Mouse (Mus musculus): ENCODE measurements around the gene Acsm2. TPM values are rescaled to one million over a fixed set of nuclear protein-coding genes. Genes with fewer than 3 reads are reported as not detected.

The Acsm2 gene
- polyA plus RNA-seq (2012; rRNA removed): 0.02 TPM in 1 of 2 replicates, not detected in the other

DNA sequence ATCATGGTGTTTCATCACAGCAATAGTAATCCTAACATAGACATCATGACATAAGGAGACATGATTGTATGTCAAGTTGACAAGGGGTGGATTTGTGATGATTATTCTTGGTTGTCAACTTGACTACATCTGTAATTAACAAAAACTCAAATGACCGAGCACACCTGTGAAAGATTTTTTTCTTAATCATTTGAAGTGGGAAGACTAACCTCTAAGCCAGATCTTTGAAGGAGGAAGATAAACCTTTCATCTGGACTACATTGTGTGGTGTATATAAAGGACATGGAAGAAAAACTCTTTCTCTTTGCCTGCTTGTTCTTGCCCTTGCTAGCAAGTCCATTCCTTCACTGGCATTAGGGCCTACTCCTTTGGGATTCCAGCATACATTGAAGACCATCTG lies at the start of gene Acsm2:
TSS of gene Acsm2 (plus strand) at position 301 of the 400 bp plus-strand sequence.
- Histone ChIP-seq H3K4me3 (ENCODE audit: control insufficient read depth, low read depth, low read length) (no peak within 1 kb of the TSS), H3K27ac (ENCODE audit: control insufficient read depth, insufficient read depth, low read depth, low read length) (no peak within 1 kb of the TSS), H3K36me3 (ENCODE audit: control insufficient read depth, insufficient read depth, low read length) (no peaks in the 10 kb centered on the region), H3K4me1 (ENCODE audit: control insufficient read depth, insufficient read depth, low read length) (no peaks in the 10 kb centered on the region), H3K27me3 (ENCODE audit: control insufficient read depth, insufficient read depth, low read length) (no peaks in the 10 kb centered on the region)
- TF ChIP-seq CTCF (IDR thresholded peaks at IDR 0.05; ENCODE audit: control insufficient read depth, insufficient read depth, insufficient replicate concordance, low read depth, low read length) (no peak), POLR2A (IDR thresholded peaks at IDR 0.05; ENCODE audit: control insufficient read depth, low read depth, low read length) (no peak)

DNA sequence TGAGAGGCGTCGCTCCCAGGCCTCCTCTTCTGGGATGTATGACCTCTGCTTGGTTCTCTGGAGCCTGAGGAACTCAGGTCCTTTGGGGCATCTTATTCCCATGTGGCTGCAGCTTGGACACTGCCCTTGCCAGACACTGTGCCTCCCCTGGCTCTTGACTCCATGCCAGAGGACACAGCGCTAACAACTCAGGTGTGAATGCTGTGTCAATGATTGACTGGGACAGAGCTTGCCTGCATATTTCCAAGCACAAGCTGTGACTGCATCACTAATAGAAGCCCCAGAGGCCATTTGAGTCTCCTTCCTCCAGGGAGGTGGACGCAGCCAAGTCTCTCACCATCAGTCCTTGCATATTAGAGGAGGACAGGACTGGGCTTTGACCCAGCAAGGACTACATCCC lies 43.0 kb upstream of the Acsm2 start:
- Histone ChIP-seq H3K4me1 (ENCODE audit: control insufficient read depth, insufficient read depth, low read length) (no peaks in the 10 kb centered on the region; the same call in 1 of the 2 replicates), H3K27ac (ENCODE audit: control insufficient read depth, insufficient read depth, low read depth, low read length) (no peak overlapping the region), H3K4me3 (ENCODE audit: control insufficient read depth, low read depth, low read length) (no peak overlapping the region), H3K27me3 (ENCODE audit: control insufficient read depth, insufficient read depth, low read length) (no peaks in the 10 kb centered on the region), H3K36me3 (ENCODE audit: control insufficient read depth, insufficient read depth, low read length) (no peaks in the 10 kb centered on the region)
- TF ChIP-seq POLR2A (IDR thresholded peaks at IDR 0.05; ENCODE audit: control insufficient read depth, low read depth, low read length) (no peak), CTCF (IDR thresholded peaks at IDR 0.05; ENCODE audit: control insufficient read depth, insufficient read depth, insufficient replicate concordance, low read depth, low read length) (no peak)

DNA sequence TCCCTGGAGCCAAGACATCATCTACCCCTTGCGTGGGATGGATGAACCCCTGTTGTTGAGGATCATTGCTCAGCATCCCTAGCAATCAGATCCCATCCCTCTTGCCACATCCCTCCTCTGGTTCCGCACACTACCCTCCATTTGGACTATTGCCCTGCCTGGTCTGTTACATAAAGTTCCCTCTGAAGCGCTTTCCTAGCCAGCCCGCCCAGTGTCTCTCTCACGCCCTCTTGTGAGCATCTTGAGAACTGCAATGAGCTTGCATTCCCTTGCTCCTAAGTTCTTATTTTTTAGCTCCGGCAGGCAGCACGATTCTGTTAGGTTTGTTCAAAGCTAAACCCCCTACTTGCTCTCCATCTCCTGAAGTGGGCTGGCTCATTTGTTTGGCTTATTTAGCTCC lies 41.1 kb upstream of the Acsm2 start:
- H3K36me3 ChIP-seq (ENCODE audit: control insufficient read depth, insufficient read depth, low read length): no peaks in the 10 kb centered on the region
- peak overlapping the region; percentile 79 for H3K4me3 ChIP-seq (ENCODE audit: control insufficient read depth, low read depth, low read length)
- peak; percentile 85 for TF ChIP-seq CTCF (IDR thresholded peaks at IDR 0.05; ENCODE audit: control insufficient read depth, insufficient read depth, insufficient replicate concordance, low read depth, low read length)
- TF ChIP-seq POLR2A (IDR thresholded peaks at IDR 0.05; ENCODE audit: control insufficient read depth, low read depth, low read length): no peak
- H3K4me1 ChIP-seq (ENCODE audit: control insufficient read depth, insufficient read depth, low read length): no peaks in the 10 kb centered on the region; the same call in 1 of the 2 replicates
- H3K27ac ChIP-seq (ENCODE audit: control insufficient read depth, insufficient read depth, low read depth, low read length): no peak overlapping the region
- H3K27me3 ChIP-seq (ENCODE audit: control insufficient read depth, insufficient read depth, low read length): no peaks in the 10 kb centered on the region

DNA sequence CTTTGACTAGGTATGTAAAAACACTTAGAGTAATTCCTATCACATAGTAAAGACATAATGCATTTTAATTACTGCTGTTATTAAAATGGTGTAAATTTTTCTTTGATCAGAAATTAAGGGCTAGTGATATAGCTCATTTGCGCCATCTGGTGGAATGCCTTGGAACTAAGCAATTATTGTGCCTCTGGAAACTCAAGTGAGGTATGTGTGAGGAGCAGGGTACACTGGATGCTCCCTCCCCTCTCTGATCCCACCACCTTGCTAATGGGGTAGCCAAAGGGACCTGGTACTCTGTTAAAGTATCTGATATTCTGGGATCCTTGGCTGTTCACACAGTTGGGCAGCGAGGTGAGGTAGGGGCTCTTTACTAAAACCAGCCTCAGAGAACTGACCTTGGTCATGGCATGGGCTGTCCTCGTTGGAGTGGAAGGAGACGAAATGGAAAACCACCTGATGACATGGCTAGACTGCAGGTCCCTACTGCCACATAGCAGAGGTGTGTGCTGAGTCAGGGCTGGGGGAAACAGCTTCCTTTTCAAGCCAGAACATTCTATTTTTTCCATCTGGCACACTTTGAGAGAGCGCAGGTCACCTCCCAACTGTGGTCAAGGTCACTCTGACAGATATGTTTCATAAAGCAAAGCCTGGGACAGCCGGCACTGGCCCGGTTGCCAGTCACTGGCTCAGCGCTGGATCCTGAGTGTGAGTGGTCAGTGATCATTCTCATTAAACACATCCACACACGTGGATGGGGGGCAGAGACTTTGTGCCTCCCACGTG lies 38.5 kb upstream of the Acsm2 start:
- H3K36me3 ChIP-seq (ENCODE audit: control insufficient read depth, insufficient read depth, low read length): no peaks in the 10 kb centered on the region
- peaks cover 2% of the 10 kb centered on the region; the same call in 1 of the 2 replicates for H3K4me1 ChIP-seq (ENCODE audit: control insufficient read depth, insufficient read depth, low read length)
- no peaks in the 10 kb centered on the region for H3K27me3 ChIP-seq (ENCODE audit: control insufficient read depth, insufficient read depth, low read length)
- no peak overlapping the region for H3K4me3 ChIP-seq (ENCODE audit: control insufficient read depth, low read depth, low read length)
- no peak overlapping the region for H3K27ac ChIP-seq (ENCODE audit: control insufficient read depth, insufficient read depth, low read depth, low read length)
- TF ChIP-seq POLR2A (IDR thresholded peaks at IDR 0.05; ENCODE audit: control insufficient read depth, low read depth, low read length) (no peak), CTCF (IDR thresholded peaks at IDR 0.05; ENCODE audit: control insufficient read depth, insufficient read depth, insufficient replicate concordance, low read depth, low read length) (peak; percentile 18; the same call in 1 of the 2 replicates)

DNA sequence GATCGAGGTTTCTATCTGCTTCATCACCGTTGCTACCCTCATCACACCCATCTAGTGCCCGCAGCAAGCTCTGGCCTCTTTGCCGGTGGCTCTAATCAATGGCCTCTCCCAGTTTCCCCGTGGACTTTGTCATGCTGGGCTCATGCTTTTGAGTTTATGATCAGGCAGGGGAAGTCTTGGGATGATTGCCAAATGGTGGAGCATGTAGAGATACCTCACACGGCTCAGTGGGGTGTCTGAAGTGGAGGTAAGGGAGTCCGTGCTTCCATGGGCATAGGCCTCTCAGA lies 37.9 kb upstream of the Acsm2 start:
- peaks cover 2% of the 10 kb centered on the region; the same call in 1 of the 2 replicates for H3K4me1 ChIP-seq (ENCODE audit: control insufficient read depth, insufficient read depth, low read length)
- H3K4me3 ChIP-seq (ENCODE audit: control insufficient read depth, low read depth, low read length): no peak overlapping the region
- TF ChIP-seq CTCF (IDR thresholded peaks at IDR 0.05; ENCODE audit: control insufficient read depth, insufficient read depth, insufficient replicate concordance, low read depth, low read length) (no peak), POLR2A (IDR thresholded peaks at IDR 0.05; ENCODE audit: control insufficient read depth, low read depth, low read length) (no peak)
- no peaks in the 10 kb centered on the region for H3K27me3 ChIP-seq (ENCODE audit: control insufficient read depth, insufficient read depth, low read length)
- no peaks in the 10 kb centered on the region for H3K36me3 ChIP-seq (ENCODE audit: control insufficient read depth, insufficient read depth, low read length)
- no peak overlapping the region for H3K27ac ChIP-seq (ENCODE audit: control insufficient read depth, insufficient read depth, low read depth, low read length)

DNA sequence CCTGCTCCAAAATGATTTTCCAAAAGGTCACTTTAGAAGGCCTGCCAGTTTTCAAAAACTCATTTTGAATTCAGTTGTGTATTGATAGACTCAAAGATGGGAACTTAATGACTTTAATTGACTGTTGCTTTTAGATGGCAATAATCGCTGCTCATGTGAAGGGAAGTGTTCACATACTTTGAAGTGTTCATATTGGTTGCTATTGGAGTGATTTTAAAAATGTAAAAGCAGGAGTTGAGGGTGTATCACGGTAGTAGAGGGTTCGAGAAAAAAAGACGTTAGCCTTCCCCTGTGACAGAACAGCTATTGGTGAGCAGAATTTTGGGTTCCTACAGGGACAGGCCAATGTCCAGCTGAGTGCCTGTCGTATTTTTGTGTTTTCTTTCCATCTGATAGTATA lies 35.0 kb upstream of the Acsm2 start, which contains the start of gene Acsm5:
TSS of gene Acsm5 (plus strand) at position 301 of the 400 bp plus-strand sequence.
- Histone ChIP-seq H3K27ac (ENCODE audit: control insufficient read depth, insufficient read depth, low read depth, low read length) (no peak within 1 kb of the TSS), H3K4me1 (ENCODE audit: control insufficient read depth, insufficient read depth, low read length) (peaks cover 2% of the 10 kb centered on the region; the same call in 1 of the 2 replicates), H3K36me3 (ENCODE audit: control insufficient read depth, insufficient read depth, low read length) (no peaks in the 10 kb centered on the region), H3K4me3 (ENCODE audit: control insufficient read depth, low read depth, low read length) (peak within 1 kb of the TSS; percentile 68), H3K27me3 (ENCODE audit: control insufficient read depth, insufficient read depth, low read length) (no peaks in the 10 kb centered on the region)
- TF ChIP-seq CTCF (IDR thresholded peaks at IDR 0.05; ENCODE audit: control insufficient read depth, insufficient read depth, insufficient replicate concordance, low read depth, low read length) (no peak), POLR2A (IDR thresholded peaks at IDR 0.05; ENCODE audit: control insufficient read depth, low read depth, low read length) (no peak)

DNA sequence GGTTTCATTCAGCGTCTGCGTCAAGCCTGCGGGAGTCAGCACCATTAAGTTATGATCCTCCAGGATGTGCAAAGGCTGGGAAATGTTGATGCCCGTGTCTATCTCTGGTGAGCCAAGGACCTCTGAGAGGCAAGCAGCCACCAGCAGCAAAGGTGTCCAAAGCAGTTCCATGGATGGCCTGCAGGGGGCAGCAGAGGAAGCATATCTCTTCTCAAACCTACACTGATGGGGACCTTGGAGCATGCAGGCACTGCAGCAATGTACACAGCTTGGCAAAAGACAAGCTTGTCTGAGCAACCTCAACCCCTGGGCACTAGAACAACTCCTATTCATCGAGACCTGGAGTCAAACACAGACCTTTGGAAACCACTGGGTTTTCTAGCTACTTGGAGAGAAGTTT lies 34.5 kb upstream of the Acsm2 start:
- H3K4me3 ChIP-seq (ENCODE audit: control insufficient read depth, low read depth, low read length): peak overlapping the region; percentile 60
- peaks cover 2% of the 10 kb centered on the region; the same call in 1 of the 2 replicates for H3K4me1 ChIP-seq (ENCODE audit: control insufficient read depth, insufficient read depth, low read length)

More for the DNA sequence above, 34.5 kb upstream of the Acsm2 start:
- Histone ChIP-seq H3K27ac (ENCODE audit: control insufficient read depth, insufficient read depth, low read depth, low read length) (no peak overlapping the region), H3K36me3 (ENCODE audit: control insufficient read depth, insufficient read depth, low read length) (no peaks in the 10 kb centered on the region), H3K27me3 (ENCODE audit: control insufficient read depth, insufficient read depth, low read length) (no peaks in the 10 kb centered on the region)
- TF ChIP-seq POLR2A (IDR thresholded peaks at IDR 0.05; ENCODE audit: control insufficient read depth, low read depth, low read length) (no peak), CTCF (IDR thresholded peaks at IDR 0.05; ENCODE audit: control insufficient read depth, insufficient read depth, insufficient replicate concordance, low read depth, low read length) (peak; percentile 99)

Measured in testis, adult 2 months (tissue).